Mouse (Mus musculus) neural tube, embryonic 14.5 days (tissue): ENCODE data around the gene Inpp5b. TPM values are rescaled to one million over a fixed set of nuclear protein-coding genes. Genes with fewer than 3 reads are reported as not detected.
A peak's percentile ranks its signal among the peaks of the same experiment; 100 is the strongest.

Experiments used
- ATAC-seq: fragments of 200-750 bp; cut with Nextera tagmentation; 2 replicates; pipeline ENCODE4 v1.8.0; 2017; ENCODE audit warnings: low read depth, mild to moderate bottlenecking, moderate TSS enrichment, moderate library complexity
- H3K27ac ChIP-seq: fragments of 300-500 bp; sonication (generic); 2 replicates; pipeline ENCODE4 v1.5.1; 2014; ENCODE audit warnings: low read depth, mild to moderate bottlenecking, control low read depth, low read length, moderate library complexity, mixed read lengths
- H3K27me3 ChIP-seq: fragments of 300-500 bp; sonication (generic); 2 replicates; pipeline ENCODE4 v1.6.1; 2014; ENCODE audit warnings: low read length; ENCODE audit not compliant: control insufficient read depth, insufficient read depth
- H3K36me3 ChIP-seq: fragments of 300-500 bp; sonication (generic); 2 replicates; pipeline ENCODE4 v1.6.1; 2014; ENCODE audit warnings: low read length, mixed read lengths; ENCODE audit not compliant: control insufficient read depth, insufficient read depth
- H3K4me1 ChIP-seq: fragments of 300-500 bp; sonication (generic); 2 replicates; pipeline ENCODE4 v1.6.1; 2014; ENCODE audit warnings: low read length; ENCODE audit not compliant: control insufficient read depth, insufficient read depth
- H3K4me2 ChIP-seq: fragments of 300-500 bp; sonication (generic); 2 replicates; pipeline ENCODE4 v1.6.1; 2014; ENCODE audit warnings: mild to moderate bottlenecking, low read depth, low read length, control low read depth
- H3K4me3 ChIP-seq: fragments of 300-500 bp; sonication (generic); 2 replicates; pipeline ENCODE4 v1.5.1; 2014; ENCODE audit warnings: low read depth, low read length, control low read depth, mixed read lengths
- H3K9ac ChIP-seq: fragments of 300-500 bp; sonication (generic); replicated peaks from 2 replicates; pipeline ENCODE4 v1.6.1; 2014; ENCODE audit warnings: low read depth, mild to moderate bottlenecking, control low read depth, low read length, mixed read lengths
- H3K9me3 ChIP-seq: fragments of 300-500 bp; sonication (generic); 2 replicates; pipeline ENCODE4 v1.6.1; 2016; ENCODE audit warnings: low read length; ENCODE audit not compliant: control insufficient read depth
- WGBS: fragments of 180-500 bp; shearing (Covaris S2); extraction: QIAGEN DNeasy Blood & Tissue Kit; methylation state at CpG from one replicate; pipeline ENCODE4 v1.1.7; 2014; 5-methylcytosine and 5-hydroxymethylcytosine counted together
- polyA plus RNA-seq: library from polyadenylated mRNA; unstranded; fragments of >200 nt; fragmentation: Nextera tagmentation; extraction: Ambion mirVana; gene quantifications from 2 replicates; pipeline ENCODE4 v1.2.1, GENCODE M21; 2014

Gene Inpp5b
- polyA plus RNA-seq, 1 experiment from 2014 or later: 22.5 TPM

DNA sequence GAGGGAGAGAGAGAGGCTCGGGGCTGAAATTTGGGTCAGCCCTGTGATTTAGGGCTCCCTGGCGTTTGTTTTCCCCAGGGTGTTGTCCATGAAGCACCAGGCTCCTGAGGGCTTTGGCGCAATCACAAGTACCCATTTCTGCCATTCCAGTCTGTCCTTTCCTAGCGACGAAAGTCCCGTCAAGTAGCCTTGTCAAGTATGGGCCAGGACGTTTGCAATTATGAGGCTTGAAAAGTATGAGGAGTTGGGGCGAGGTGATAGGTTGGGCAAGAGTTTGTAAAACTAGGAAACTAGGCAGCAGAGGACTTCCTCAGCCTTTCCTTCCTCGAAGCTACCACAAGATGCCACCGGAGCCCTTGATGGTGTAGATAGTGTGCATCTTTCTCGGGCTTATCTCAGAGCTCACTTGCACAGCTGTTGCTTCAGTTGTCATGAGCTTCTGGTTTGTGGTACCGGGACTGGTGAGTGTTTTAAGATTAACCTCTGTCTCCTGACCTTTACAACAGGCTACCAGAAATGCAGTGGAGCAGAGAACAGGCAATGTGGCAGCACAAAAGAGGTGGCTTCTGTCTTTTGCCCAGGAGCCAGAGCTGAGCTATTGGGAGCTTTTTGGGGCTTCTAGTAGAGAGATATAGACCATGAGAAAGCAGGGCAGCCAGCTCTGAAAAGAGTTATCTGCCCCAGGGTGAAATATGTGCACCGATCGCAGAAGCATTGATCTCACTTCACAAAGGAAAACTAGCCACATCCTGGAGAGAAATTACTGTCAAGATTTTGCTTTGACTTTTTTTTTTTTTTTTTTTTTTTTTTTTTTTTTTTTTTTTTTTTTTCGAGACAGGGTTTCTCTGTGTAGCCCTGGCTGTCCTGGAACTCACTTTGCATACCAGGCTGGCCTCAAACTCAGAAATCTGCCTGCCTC is 10.9 kb downstream of the Inpp5b start:
- H3K27ac ChIP-seq: no peak overlapping the region
- peak overlapping the region; percentile 65; the same call in 1 of the 2 replicates for H3K9ac ChIP-seq
- peaks cover 8% of the 10 kb centered on the region; the same call in 1 of the 2 replicates for H3K4me1 ChIP-seq
- no peak for ATAC-seq
- 17% methylated on average over 15 of the region's 15 CpGs for WGBS
- no peaks in the 10 kb centered on the region for H3K9me3 ChIP-seq
- peaks cover 6% of the 10 kb centered on the region; the same call in 1 of the 2 replicates for H3K36me3 ChIP-seq
- H3K4me3 ChIP-seq: peak overlapping the region; percentile 65
- H3K4me2 ChIP-seq: peak overlapping the region; percentile 84
- H3K27me3 ChIP-seq: no peaks in the 10 kb centered on the region

GRCm38 (mm10) chr4:124755526-124755925 is 13.9 kb downstream of the Inpp5b start:
- no peak overlapping the region for H3K4me2 ChIP-seq
- no peaks in the 10 kb centered on the region for H3K27me3 ChIP-seq
- no peaks in the 10 kb centered on the region for H3K9me3 ChIP-seq
- 76% methylated on average over 7 of the region's 7 CpGs for WGBS
- no peak for ATAC-seq
- H3K36me3 ChIP-seq: no peaks in the 10 kb centered on the region
- no peak overlapping the region for H3K9ac ChIP-seq
- no peak overlapping the region for H3K4me3 ChIP-seq
- H3K27ac ChIP-seq: no peak overlapping the region
- peaks cover 8% of the 10 kb centered on the region; the same call in 1 of the 2 replicates for H3K4me1 ChIP-seq

DNA sequence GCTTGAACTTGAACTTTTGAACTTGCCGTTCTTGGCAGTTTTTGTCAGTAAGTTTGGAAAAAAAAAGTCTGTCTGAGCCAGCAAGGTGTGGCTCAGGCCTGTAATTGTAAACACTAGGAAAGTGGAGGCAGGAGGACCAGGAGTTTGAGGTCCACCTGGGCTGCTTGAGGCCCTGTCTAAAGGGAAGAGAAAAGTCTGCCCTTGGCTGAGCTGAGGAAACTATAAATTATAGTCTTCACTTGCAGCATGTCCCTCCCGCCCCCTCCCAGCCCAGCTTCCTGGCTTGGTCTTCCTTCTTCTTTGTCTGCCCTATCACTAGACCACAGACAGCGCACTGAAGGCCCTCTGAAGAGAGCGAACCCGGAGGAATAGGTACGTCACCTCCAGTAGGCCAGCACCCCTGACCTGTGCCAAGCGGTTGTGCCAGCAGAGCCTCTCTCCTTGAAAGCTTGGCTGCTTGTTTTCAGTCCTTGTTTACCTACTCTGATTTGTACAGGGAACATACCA is 17.7 kb downstream of the Inpp5b start:
- 73% methylated on average over 7 of the region's 7 CpGs for WGBS

DNA sequence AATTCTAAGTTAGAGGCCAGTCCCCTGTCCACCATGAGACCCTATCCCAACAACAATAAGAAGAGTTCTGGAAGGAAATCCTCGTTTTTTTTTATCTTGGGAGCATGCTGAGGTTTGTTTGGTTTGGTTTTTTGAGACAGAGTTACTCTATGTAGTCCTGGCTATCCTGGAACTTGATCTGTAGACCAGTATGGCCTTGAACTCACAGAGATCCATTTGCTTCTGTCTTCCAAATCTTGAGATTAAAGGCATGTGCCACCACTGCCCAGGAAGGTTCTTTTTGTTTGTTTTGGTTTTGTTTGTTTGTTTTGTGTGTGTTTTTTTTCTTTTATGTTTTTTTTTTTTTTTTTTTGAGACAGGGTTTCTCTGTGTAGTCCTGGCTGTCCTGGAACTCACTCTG is 19.6 kb downstream of the Inpp5b start:
- H3K27ac ChIP-seq: no peak overlapping the region
- H3K4me3 ChIP-seq: no peak overlapping the region
- no peaks in the 10 kb centered on the region for H3K36me3 ChIP-seq
- H3K4me2 ChIP-seq: no peak overlapping the region
- H3K4me1 ChIP-seq: no peaks in the 10 kb centered on the region
- ATAC-seq: no peak
- H3K27me3 ChIP-seq: no peaks in the 10 kb centered on the region
- no peak overlapping the region for H3K9ac ChIP-seq
- no peaks in the 10 kb centered on the region for H3K9me3 ChIP-seq
- 54% methylated on average over 1 of the region's 1 CpGs for WGBS

More for the DNA sequence above, 17.7 kb downstream of the Inpp5b start:
- Histone ChIP-seq H3K27me3 (no peaks in the 10 kb centered on the region), H3K9me3 (no peaks in the 10 kb centered on the region), H3K27ac (no peak overlapping the region), H3K9ac (no peak overlapping the region), H3K4me3 (no peak overlapping the region), H3K4me2 (no peak overlapping the region), H3K4me1 (no peaks in the 10 kb centered on the region), H3K36me3 (no peaks in the 10 kb centered on the region)
- ATAC-seq: no peak

DNA sequence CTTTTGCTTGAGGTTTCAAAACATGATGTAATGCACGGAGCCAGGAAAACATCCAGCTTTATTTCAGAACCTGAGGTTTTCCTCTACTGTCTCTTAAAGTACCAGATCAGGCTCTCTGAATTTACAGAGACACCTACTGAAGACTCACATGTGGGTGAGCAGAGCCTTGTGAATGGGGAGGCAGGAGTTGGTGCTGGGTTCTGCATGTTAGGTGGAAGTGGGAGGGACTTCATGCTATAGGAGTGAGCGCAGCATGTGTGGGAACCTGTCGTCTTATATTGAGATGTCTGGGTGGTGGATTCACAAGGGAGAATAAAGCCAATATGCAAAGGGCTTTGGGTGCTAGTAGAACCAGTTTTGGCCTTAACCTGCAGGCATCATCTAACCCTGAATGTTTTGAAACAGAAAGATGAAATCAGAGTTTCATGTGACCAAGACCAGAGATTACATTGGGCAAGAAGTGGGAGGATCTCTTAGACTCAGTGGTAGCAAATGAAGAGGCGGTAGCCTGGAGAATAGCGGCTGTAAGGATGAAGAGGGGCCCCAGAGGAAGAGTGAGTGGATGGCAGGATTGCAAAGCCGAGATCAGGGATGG is 21.3 kb downstream of the Inpp5b start:
- Histone ChIP-seq H3K36me3 (no peaks in the 10 kb centered on the region), H3K4me3 (no peak overlapping the region), H3K27ac (no peak overlapping the region), H3K9ac (no peak overlapping the region), H3K4me2 (no peak overlapping the region), H3K27me3 (no peaks in the 10 kb centered on the region), H3K4me1 (no peaks in the 10 kb centered on the region), H3K9me3 (no peaks in the 10 kb centered on the region)
- no peak for ATAC-seq
- 89% methylated on average over 6 of the region's 6 CpGs for WGBS

DNA sequence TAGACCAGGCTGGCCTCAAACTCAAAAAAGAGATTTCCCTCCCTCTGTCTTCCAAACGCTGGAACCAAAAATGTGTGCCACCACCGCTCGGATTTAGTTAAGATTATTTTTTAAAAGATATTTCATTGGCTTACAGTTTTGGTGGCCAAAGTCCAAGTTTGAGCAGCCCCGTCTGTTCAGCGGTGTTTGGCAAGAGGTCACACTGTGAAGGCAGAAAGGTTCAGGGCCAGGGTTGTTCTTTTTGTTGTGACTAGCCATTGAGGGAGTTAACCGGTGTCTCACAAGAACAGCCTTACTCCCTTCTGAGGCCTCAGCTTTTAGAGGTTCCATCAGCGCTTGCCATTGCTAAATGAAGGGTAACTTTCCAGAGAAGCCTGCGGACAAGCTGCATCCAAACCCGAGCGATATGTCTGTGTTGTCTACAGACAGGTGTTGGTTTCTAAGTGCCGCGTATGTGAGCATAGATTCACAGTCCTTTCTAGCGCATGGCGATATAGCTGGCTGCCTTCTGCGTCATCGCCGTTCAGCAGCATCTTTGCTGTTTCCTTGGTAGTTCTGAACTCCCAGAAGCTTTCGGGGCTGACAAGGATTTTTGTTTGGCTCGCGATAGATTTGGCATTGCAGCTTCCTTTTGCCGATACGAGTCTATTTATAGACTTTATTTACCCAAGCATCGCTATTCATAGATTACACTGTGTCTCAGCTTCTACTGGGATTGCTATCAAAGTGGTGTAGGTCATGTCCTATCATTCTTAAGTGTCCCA is 24.3 kb downstream of the Inpp5b start:
- no peak overlapping the region for H3K4me2 ChIP-seq
- H3K9me3 ChIP-seq: no peaks in the 10 kb centered on the region
- no peak for ATAC-seq
- no peak overlapping the region for H3K4me3 ChIP-seq
- H3K4me1 ChIP-seq: no peaks in the 10 kb centered on the region
- H3K27ac ChIP-seq: no peak overlapping the region
- no peaks in the 10 kb centered on the region for H3K36me3 ChIP-seq
- WGBS: 93% methylated on average over 23 of the region's 23 CpGs
- no peaks in the 10 kb centered on the region for H3K27me3 ChIP-seq
- H3K9ac ChIP-seq: no peak overlapping the region

GRCm38 (mm10) chr4:124766566-124766940 is 24.9 kb downstream of the Inpp5b start:
- Histone ChIP-seq H3K9me3 (no peaks in the 10 kb centered on the region), H3K36me3 (no peaks in the 10 kb centered on the region), H3K4me1 (no peaks in the 10 kb centered on the region), H3K9ac (no peak overlapping the region), H3K4me2 (no peak overlapping the region), H3K27me3 (no peaks in the 10 kb centered on the region), H3K4me3 (no peak overlapping the region), H3K27ac (no peak overlapping the region)
- ATAC-seq: no peak
- WGBS: 90% methylated on average over 2 of the region's 2 CpGs

- no peak overlapping the region for H3K4me2 ChIP-seq
- no peaks in the 10 kb centered on the region for H3K4me1 ChIP-seq
- H3K9me3 ChIP-seq: no peaks in the 10 kb centered on the region
- no peak overlapping the region for H3K9ac ChIP-seq
- no peak overlapping the region for H3K4me3 ChIP-seq
- no peak overlapping the region for H3K27ac ChIP-seq
- ATAC-seq: no peak
- H3K36me3 ChIP-seq: no peaks in the 10 kb centered on the region
- no peaks in the 10 kb centered on the region for H3K27me3 ChIP-seq
- WGBS: 87% methylated on average over 13 of the region's 13 CpGs
These were observed 27.4 kb downstream of the Inpp5b start for GRCm38 (mm10) chr4:124768963-124769591.
